Mouse (Mus musculus) cerebellum, postnatal 10 days (tissue): ENCODE data around the gene B3glct.
A peak's percentile ranks its signal among the peaks of the same experiment; 100 is the strongest.

Experiments
- DNase-seq, 2 experiments: peaks; one replicate each; pipeline ENCODE4 v3.0.0; 2021; ENCODE audit warnings: mixed read lengths in 2 of 2

The B3glct gene

DNA sequence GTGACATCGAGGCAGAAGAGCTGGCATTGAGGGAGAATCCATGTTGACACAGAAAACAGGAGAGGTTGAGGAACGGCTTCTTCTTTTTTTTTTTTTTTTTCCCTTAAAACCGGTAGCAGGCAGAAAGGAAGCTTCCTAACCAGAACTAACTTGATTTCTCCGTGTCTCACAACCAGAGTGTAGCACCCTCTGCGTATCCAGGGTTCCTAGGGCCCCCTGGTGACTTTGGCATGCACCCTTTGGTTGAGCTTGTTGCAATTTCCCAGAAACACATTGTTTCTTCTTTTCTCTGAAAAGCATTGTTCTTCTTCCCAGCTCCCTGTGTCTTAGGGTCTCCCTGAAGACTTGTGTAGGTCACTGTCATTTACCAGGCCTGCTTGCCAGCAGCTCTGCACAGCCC lies 73.8 kb downstream of the B3glct start:
- no peak for DNase-seq

- DNase-seq, result no peak
Measured at GRCm38 (mm10) chr5:149753073-149753472, 75.0 kb downstream of the B3glct start.

GRCm38 (mm10) chr5:149767116-149767515 lies 89.1 kb downstream of the B3glct start:
- no peak for DNase-seq

DNA sequence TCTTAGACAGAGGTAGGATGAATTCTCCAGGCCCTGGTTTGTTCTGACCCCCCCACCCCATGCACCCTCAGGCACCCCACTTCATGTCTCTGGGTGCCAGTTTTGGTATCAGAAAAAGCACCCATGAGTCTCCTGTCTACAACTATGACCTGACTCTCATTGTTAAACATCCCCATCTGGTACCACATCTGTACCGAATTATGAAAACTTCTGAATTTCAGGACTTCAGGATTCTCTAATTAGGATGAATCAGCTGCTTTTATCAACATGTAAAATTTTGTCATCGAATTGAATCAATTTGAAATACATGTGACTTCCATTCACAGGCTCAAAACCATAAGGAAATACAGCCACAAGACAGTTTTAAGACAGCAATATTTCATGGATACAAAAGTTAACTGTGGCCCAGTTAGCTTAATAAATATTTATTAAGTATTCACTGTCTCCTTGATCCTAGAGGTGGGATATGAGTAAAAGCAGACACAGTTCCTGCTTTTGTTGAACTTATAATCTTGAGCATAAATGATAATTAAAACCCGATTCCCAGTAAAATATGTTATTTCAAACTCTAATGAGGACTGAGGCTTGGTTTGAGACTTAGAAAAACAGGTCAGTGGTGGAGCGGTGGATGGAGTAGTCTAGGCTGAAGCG lies 89.7 kb downstream of the B3glct start:
- no peak for DNase-seq

GRCm38 (mm10) chr5:149769666-149770065 lies 91.6 kb downstream of the B3glct start:
- no peak for DNase-seq

DNA sequence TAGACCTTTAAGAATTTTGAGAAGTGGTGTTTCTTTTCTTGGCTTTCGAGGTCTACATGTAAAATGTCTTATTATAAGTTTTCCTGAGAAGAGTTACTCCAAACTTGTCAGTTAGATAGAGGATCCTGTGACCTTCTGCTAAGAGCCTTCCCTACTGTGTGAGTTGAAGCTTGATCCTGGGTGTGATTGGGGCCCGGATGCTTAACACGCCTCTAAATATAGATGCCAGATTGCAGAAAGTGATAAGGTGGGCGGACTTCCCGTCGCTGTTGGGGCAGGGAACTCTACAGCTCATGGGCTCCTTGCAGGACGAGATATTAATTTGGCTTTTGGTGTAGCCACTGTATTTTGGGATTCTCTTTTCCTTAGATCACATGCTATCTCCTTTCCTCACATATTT lies 98.0 kb downstream of the B3glct start:
- DNase-seq, result no peak

DNA sequence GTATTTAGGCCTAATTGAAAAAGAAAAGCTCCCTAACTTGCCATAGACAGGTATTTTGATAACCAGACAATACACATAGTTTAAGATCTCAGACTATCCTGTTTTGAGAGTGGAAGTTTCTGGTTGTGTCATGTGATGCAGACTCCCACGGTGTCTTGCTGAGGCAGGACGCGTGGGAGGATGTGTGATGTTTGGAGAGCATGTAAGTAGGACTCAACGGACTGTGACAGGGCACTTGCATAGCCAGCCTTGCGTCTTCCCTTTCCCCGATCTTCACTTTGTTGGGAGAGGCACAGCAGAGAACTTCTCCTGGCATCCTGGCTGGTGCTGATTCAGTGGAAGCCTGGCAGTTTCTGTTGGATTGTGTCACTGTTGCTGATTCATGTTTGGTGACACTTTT lies 101.7 kb downstream of the B3glct start:
- no peak for DNase-seq

DNA sequence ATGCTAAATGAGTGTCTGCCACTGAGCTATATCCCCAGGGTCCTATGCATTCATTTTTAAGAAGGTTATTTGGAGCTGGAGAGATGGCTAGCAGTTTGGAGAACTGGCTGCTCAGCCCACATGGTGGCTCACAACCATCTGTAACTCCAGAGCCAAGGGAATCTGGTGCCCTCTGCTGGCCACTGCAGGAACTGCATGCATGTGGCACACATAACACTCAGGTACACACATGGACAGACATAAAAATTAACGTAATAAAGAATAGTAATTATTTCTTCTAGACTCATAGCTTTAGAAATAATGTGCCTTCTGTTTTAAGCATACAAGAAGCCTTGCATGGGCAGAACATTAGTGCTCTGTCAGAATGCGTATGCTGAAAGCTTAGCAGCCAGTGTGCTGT lies 102.4 kb downstream of the B3glct start:
- peak; percentile 11 to 17 for DNase-seq

GRCm38 (mm10) chr5:149790087-149790486 lies 112.1 kb downstream of the B3glct start:
- DNase-seq, result no peak

DNA sequence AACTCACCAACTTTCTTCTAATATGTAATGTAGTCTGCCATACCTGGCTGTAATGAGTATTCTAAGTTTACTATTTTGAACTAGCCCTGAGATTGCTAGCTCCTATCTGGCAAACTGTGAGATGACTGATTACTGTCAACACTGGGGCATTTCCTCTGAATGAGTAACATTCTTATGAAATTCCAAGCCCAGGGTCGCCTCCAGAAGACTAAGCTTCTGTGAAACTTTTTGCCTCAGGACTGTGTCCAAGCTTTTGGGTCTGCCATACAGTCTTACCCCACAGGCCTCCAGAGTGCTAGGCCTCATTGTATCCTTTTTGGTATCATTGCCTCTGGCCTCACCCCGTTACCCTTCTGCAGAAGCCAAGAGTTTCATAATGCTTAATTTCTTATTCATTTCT lies 132.0 kb downstream of the B3glct start:
- no peak for DNase-seq

DNA sequence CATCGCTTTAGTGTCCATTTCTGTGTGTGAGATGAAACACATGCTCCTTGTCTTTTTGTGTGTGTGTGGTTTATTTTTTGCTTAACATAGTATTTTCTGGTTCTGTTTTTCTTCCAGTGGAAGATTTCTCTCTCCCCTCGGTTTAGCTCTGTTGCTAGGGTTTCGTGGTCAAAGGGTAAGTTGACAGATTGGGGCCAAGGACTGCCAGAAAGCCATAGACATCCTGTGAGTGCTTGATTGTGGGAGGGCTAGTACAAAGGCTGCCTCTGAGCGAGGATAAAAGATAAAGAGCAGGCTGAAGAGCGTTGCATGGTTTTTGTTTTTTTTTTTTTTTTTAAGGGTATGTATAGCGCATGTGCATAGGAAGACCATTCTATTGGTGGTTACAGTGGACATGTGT lies 133.8 kb downstream of the B3glct start:
- no peak for DNase-seq
